Comparison of ENCODE assay signal across 8 mouse cellular contexts in genomic region chr3:89278107-89278506, GRCm38 (mm10). TPM values are rescaled to one million over a fixed set of nuclear protein-coding genes. Genes with fewer than 3 reads are reported as not detected.
A peak's percentile ranks its signal among the peaks of the same experiment; 100 is the strongest.
DNase-seq lines count a peak whose midpoint lies in the region; ATAC-seq and TF ChIP-seq lines count a peak whose summit lies in the region.

No protein-coding gene starts in this region.

- H3K9ac ChIP-seq in lung, embryonic 14.5 days = peak overlapping the region; percentile 74

- peak overlapping the region; percentile 3; the same call in 1 of the 2 replicates for H3K4me3 ChIP-seq in thymus, adult 2 months (ENCODE audit: control insufficient read depth, insufficient read depth, low read length)
- H3K4me3 ChIP-seq in heart, embryonic 10.5 days = peak overlapping the region; percentile 77
- peak overlapping the region; percentile 61 for H3K4me3 ChIP-seq in lung, embryonic 14.5 days (ENCODE audit: low read depth, low read length)

- WGBS in thymus, adult 2 months = 93% methylated on average over 7 of the region's 7 CpGs
- 32% methylated on average over 7 of the region's 7 CpGs for WGBS in heart, embryonic 10.5 days
- WGBS in lung, embryonic 14.5 days = 48% methylated on average over 7 of the region's 7 CpGs

- no peak for DNase-seq in thymus, adult 2 months
- DNase-seq in thymus, postnatal 4 days = no peak
- no peak for DNase-seq in heart, embryonic 10.5 days (ENCODE audit: low spot score)
- peak; percentile 86 to 90 for DNase-seq in kidney, adult 8-10 months
- peak; percentile 51 for DNase-seq in lung, embryonic 14.5 days
- no peak for DNase-seq in left cerebral cortex, adult 9 months (ENCODE audit: low spot score in 2 of 2)
- no peak for DNase-seq in thymus, postnatal 36 days
- DNase-seq in frontal cortex, adult 2 months (ENCODE audit: extremely low spot score in 1 of 2, low spot score in 1 of 2) = no peak

- TF ChIP-seq CTCF in thymus, adult 2 months (IDR thresholded peaks at IDR 0.05; ENCODE audit: borderline replicate concordance, control insufficient read depth, extremely low read depth, insufficient read depth, low read length, poor library complexity) = no peak
- no peak for TF ChIP-seq CTCF in lung, embryonic 14.5 days (IDR thresholded peaks at IDR 0.05; ENCODE audit: low read depth)

- H3K27ac ChIP-seq in thymus, adult 2 months (ENCODE audit: control insufficient read depth, insufficient read depth, low read length) = no peak overlapping the region
- peak overlapping the region; percentile 92 for H3K27ac ChIP-seq in heart, embryonic 10.5 days
- peak overlapping the region; percentile 94 for H3K27ac ChIP-seq in lung, embryonic 14.5 days (ENCODE audit: low read depth)

- no peaks in the 10 kb centered on the region for H3K36me3 ChIP-seq in thymus, adult 2 months (ENCODE audit: control insufficient read depth, insufficient read depth, low read length)
- peaks cover 28% of the 10 kb centered on the region for H3K36me3 ChIP-seq in heart, embryonic 10.5 days
- H3K36me3 ChIP-seq in lung, embryonic 14.5 days (ENCODE audit: insufficient read depth) = peaks cover 15% of the 10 kb centered on the region

- no peaks in the 10 kb centered on the region for H3K9me3 ChIP-seq in heart, embryonic 10.5 days
- H3K9me3 ChIP-seq in lung, embryonic 14.5 days (ENCODE audit: low read depth, low read length) = no peaks in the 10 kb centered on the region

- H3K4me1 ChIP-seq in thymus, adult 2 months (replicated peaks; ENCODE audit: control insufficient read depth, insufficient read depth, low read length) = peaks cover 13% of the 10 kb centered on the region
- peaks cover 65% of the 10 kb centered on the region for H3K4me1 ChIP-seq in heart, embryonic 10.5 days
- peaks cover 9% of the 10 kb centered on the region; the same call in 1 of the 2 replicates for H3K4me1 ChIP-seq in lung, embryonic 14.5 days (ENCODE audit: insufficient read depth)

- peak overlapping the region; percentile 92 for H3K4me2 ChIP-seq in lung, embryonic 14.5 days

- H3K27me3 ChIP-seq in thymus, adult 2 months (ENCODE audit: control insufficient read depth, insufficient read depth, low read length) = peaks cover 21% of the 10 kb centered on the region
- 0 out of 2 replicates have a peak, but pooled peaks cover 8% of the 10 kb centered on the region for H3K27me3 ChIP-seq in heart, embryonic 10.5 days (ENCODE audit: insufficient read depth, poor library complexity, severe bottlenecking)
- peaks cover 18% of the 10 kb centered on the region for H3K27me3 ChIP-seq in lung, embryonic 14.5 days (ENCODE audit: insufficient read depth, low read length)

- TF ChIP-seq POLR2A in thymus, adult 2 months (IDR thresholded peaks at IDR 0.05; ENCODE audit: control insufficient read depth, extremely low read depth, insufficient read depth, low read length, poor library complexity) = no peak

- ATAC-seq in lung, embryonic 14.5 days (ENCODE audit: insufficient read depth) = no peak

RNA-seq across cellular contexts. Expression of gene Efna1, which starts 2.8 kb away (rescaled TPM):
- 6.3 and 9.7 TPM in 2 replicates for polyA plus RNA-seq in thymus, adult 2 months (2012; rRNA removed)
- polyA plus RNA-seq in heart, embryonic 10.5 days (2016; fragmentation: Nextera tagmentation; extraction: Ambion mirVana) = 32.0 and 37.7 TPM in 2 replicates
- 68.3 and 70.4 TPM in 2 replicates for polyA plus RNA-seq in lung, embryonic 14.5 days (2014; fragmentation: Nextera tagmentation; extraction: Ambion mirVana)
- polyA plus RNA-seq in frontal cortex, adult 2 months (2012; rRNA removed) = 7.3 and 7.9 TPM in 2 replicates

RNA-seq across cellular contexts. Expression of gene Slc50a1, which starts 7.7 kb away (rescaled TPM):
- 196 and 251 TPM in 2 replicates for polyA plus RNA-seq in thymus, adult 2 months (2012; rRNA removed)
- 39.9 and 42.4 TPM in 2 replicates for polyA plus RNA-seq in heart, embryonic 10.5 days (2016; fragmentation: Nextera tagmentation; extraction: Ambion mirVana)
- polyA plus RNA-seq in lung, embryonic 14.5 days (2014; fragmentation: Nextera tagmentation; extraction: Ambion mirVana) = 58.5 and 60.2 TPM in 2 replicates
- 90.0 and 93.9 TPM in 2 replicates for polyA plus RNA-seq in frontal cortex, adult 2 months (2012; rRNA removed)

RNA-seq across cellular contexts. Expression of gene Dpm3, which starts 18.9 kb away (rescaled TPM):
- polyA plus RNA-seq in thymus, adult 2 months (2012; rRNA removed) = 477 and 588 TPM in 2 replicates
- polyA plus RNA-seq in heart, embryonic 10.5 days (2016; fragmentation: Nextera tagmentation; extraction: Ambion mirVana) = 76.7 and 86.0 TPM in 2 replicates
- polyA plus RNA-seq in lung, embryonic 14.5 days (2014; fragmentation: Nextera tagmentation; extraction: Ambion mirVana) = 118 and 119 TPM in 2 replicates
- polyA plus RNA-seq in frontal cortex, adult 2 months (2012; rRNA removed) = 131 and 188 TPM in 2 replicates

RNA-seq across cellular contexts. Expression of gene Trim46, which starts 32.0 kb away (rescaled TPM):
- 12.1 and 13.0 TPM in 2 replicates for polyA plus RNA-seq in thymus, adult 2 months (2012; rRNA removed)
- 0.79 and 1.9 TPM in 2 replicates for polyA plus RNA-seq in heart, embryonic 10.5 days (2016; fragmentation: Nextera tagmentation; extraction: Ambion mirVana)
- 5.7 and 6.3 TPM in 2 replicates for polyA plus RNA-seq in lung, embryonic 14.5 days (2014; fragmentation: Nextera tagmentation; extraction: Ambion mirVana)
- polyA plus RNA-seq in frontal cortex, adult 2 months (2012; rRNA removed) = 96.7 and 99.7 TPM in 2 replicates

RNA-seq across cellular contexts. Expression of gene Krtcap2, which starts 32.3 kb away (rescaled TPM):
- 171 and 183 TPM in 2 replicates for polyA plus RNA-seq in thymus, adult 2 months (2012; rRNA removed)
- 244 and 260 TPM in 2 replicates for polyA plus RNA-seq in heart, embryonic 10.5 days (2016; fragmentation: Nextera tagmentation; extraction: Ambion mirVana)
- polyA plus RNA-seq in lung, embryonic 14.5 days (2014; fragmentation: Nextera tagmentation; extraction: Ambion mirVana) = 293 and 312 TPM in 2 replicates
- 53.0 and 66.4 TPM in 2 replicates for polyA plus RNA-seq in frontal cortex, adult 2 months (2012; rRNA removed)

Comparison
In these comparisons a context has a peak if more than half of its experiments do, and no peak if none do; other contexts are left out.
1. DNase-seq: peak in kidney, adult 8-10 months (2 of 2) and lung, embryonic 14.5 days (single experiment); none in thymus, adult 2 months (single experiment), thymus, postnatal 4 days (single experiment), heart, embryonic 10.5 days (single experiment), left cerebral cortex, adult 9 months (0 of 2), thymus, postnatal 36 days (0 of 2) and frontal cortex, adult 2 months (0 of 2).
2. H3K4me3 ChIP-seq: peak in every context shown above with its lines; median percentile 77 in heart, embryonic 10.5 days; 61 in lung, embryonic 14.5 days; 3 in thymus, adult 2 months.